Mouse (Mus musculus): ENCODE data around the gene Hoxc10.
A peak's percentile ranks its signal among the peaks of the same experiment; 100 is the strongest.

Hoxc10 gene

GRCm38 (mm10) chr15:102945185-102946077 is 21.2 kb upstream of the Hoxc10 start:
- DNase-seq (ENCODE audit: low spot score): no peak

- DNase-seq (ENCODE audit: low spot score): no peak
Observed at GRCm38 (mm10) chr15:102947276-102947675, 19.3 kb upstream of the Hoxc10 start.

GRCm38 (mm10) chr15:102948842-102949241 is 17.8 kb upstream of the Hoxc10 start:
- no peak for DNase-seq (ENCODE audit: low spot score)

GRCm38 (mm10) chr15:102949696-102950095 is 16.9 kb upstream of the Hoxc10 start:
- no peak for DNase-seq (ENCODE audit: low spot score)

GRCm38 (mm10) chr15:102950877-102951276 is 15.7 kb upstream of the Hoxc10 start:
- no peak for DNase-seq (ENCODE audit: low spot score)

- DNase-seq (ENCODE audit: low spot score): no peak
Observed at GRCm38 (mm10) chr15:102953561-102953960, 13.0 kb upstream of the Hoxc10 start.

GRCm38 (mm10) chr15:102954192-102955006 is 12.2 kb upstream of the Hoxc10 start, which contains the start of gene Hoxc11:
Hoxc11 (plus strand) TSS chr15:102954427.
- DNase-seq (ENCODE audit: low spot score): no peak

- DNase-seq (ENCODE audit: low spot score): no peak
Observed at GRCm38 (mm10) chr15:102955007-102955382, 11.6 kb upstream of the Hoxc10 start.

GRCm38 (mm10) chr15:102955833-102956640 is 10.6 kb upstream of the Hoxc10 start:
- no peak for DNase-seq (ENCODE audit: low spot score)

GRCm38 (mm10) chr15:102956906-102957305 is 9.7 kb upstream of the Hoxc10 start:
- DNase-seq (ENCODE audit: low spot score): no peak

- no peak for DNase-seq (ENCODE audit: low spot score)
Observed at GRCm38 (mm10) chr15:102959663-102960191, 6.9 kb upstream of the Hoxc10 start.

GRCm38 (mm10) chr15:102961728-102962127 is 4.9 kb upstream of the Hoxc10 start:
- no peak for DNase-seq (ENCODE audit: low spot score)

- no peak for DNase-seq (ENCODE audit: low spot score)
Observed at GRCm38 (mm10) chr15:102962492-102962891, 4.1 kb upstream of the Hoxc10 start.

GRCm38 (mm10) chr15:102963259-102963658 is 3.3 kb upstream of the Hoxc10 start:
- no peak for DNase-seq (ENCODE audit: low spot score)

GRCm38 (mm10) chr15:102963671-102964640 is 2.6 kb upstream of the Hoxc10 start:
- DNase-seq (ENCODE audit: low spot score): no peak

GRCm38 (mm10) chr15:102965003-102965891 is 1.3 kb upstream of the Hoxc10 start:
- no peak for DNase-seq (ENCODE audit: low spot score)

GRCm38 (mm10) chr15:102965892-102966775 is 462 bp upstream of the Hoxc10 start:
- peak; percentile 71 for DNase-seq (ENCODE audit: low spot score)

GRCm38 (mm10) chr15:102967312-102967510 is 615 bp downstream of the Hoxc10 start, which contains the start of gene Hoxc5:
Hoxc5 (plus strand) TSS chr15:102967443.
- DNase-seq (ENCODE audit: low spot score): no peak
